Mouse (Mus musculus) cerebellum, adult 2 months (tissue): ENCODE measurements around the gene Dennd1c.

Experiments used
- CTCF ChIP-seq: fragments of 200-500 bp; IDR thresholded peaks from 2 replicates; pipeline ENCODE4 v1.5.1; 2011; ENCODE audit warnings: low read depth, mild to moderate bottlenecking, control low read depth, low read length, moderate library complexity, borderline replicate concordance; ENCODE audit not compliant: insufficient read depth
- POLR2A ChIP-seq: fragments of 200-500 bp; IDR thresholded peaks from 2 replicates; pipeline ENCODE4 v1.6.1; 2011; ENCODE audit warnings: low read length, control low read depth, borderline replicate concordance; ENCODE audit not compliant: insufficient read depth

- TF ChIP-seq POLR2A (peak; percentile 53; the same call in 1 of the 2 replicates), CTCF (peak; percentile 78)
Measured at GRCm38 (mm10) chr17:57060231-57060801, 18.0 kb downstream of the Dennd1c start.
